Mouse (Mus musculus): ENCODE results near the gene Map4.
"Not testable (repeated sequence)": the region's sequence is repeated elsewhere in the genome, so short reads cannot be mapped to it uniquely, and the experiment has no call there.

Map4 gene

DNA sequence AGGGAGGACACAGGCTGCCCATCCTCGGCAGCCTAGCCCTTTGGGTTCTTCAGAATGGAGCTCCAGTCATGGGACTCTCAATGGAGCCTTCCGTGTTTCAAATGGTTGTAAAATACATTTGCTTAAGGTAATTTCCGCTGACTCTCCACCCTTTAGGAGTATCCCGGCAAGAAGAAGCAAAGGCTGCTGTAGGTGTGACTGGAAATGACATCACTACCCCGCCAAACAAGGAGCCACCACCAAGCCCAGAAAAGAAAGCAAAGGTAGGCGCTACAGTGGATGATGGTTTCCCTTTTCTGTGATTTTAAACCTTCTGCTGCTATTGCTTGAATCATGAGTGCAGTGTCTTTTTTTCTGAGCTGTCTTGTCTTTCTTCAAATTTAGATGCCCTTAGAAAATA, 131.6 kb downstream of the Map4 start:
- DNase-seq (ENCODE audit: low read depth, low spot score) = no peak

DNA sequence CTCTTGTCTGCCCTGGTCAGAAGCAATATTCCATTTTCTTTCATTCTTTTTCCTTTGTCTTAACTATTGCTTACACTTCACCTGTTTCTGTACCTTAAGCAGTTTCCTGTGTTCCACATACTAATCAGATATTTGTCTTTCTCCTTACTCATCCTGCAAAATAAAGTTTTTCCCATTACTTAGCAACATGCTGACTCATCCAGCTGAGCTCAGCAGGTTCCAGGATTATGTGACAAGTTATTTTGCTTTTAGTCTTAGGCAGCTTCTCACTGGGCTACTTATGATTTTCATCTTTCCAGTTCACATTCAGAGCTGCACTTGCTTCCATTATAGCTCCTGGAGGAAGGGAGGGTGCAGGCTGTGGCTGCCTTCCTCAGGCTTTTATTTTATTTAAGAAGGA, 133.4 kb downstream of the Map4 start:
- no peak for DNase-seq (ENCODE audit: low read depth, low spot score)

- DNase-seq (ENCODE audit: low read depth, low spot score) = no peak
Measured at GRCm38 (mm10) chr9:110068745-110069144, 137.5 kb downstream of the Map4 start.

DNA sequence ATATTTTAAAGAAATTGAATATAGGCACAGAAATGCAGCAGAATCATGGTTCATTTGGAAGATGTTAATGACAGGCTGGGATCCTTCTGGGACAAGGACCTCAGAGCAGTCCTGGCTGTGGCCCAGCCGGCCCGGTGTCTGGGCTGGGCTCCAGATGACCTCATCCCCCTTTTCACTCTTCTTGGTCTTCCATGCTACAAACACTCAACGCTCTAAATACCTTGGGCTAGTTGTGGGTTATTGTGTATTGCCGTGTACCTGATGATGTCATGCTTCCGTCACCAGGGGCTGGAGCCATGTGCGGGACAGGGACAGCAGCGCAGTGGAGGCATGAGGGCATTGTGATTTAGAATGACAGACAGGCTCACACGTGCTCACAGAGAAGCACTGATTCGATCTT, 139.1 kb downstream of the Map4 start:
- no peak for DNase-seq (ENCODE audit: low read depth, low spot score)

DNA sequence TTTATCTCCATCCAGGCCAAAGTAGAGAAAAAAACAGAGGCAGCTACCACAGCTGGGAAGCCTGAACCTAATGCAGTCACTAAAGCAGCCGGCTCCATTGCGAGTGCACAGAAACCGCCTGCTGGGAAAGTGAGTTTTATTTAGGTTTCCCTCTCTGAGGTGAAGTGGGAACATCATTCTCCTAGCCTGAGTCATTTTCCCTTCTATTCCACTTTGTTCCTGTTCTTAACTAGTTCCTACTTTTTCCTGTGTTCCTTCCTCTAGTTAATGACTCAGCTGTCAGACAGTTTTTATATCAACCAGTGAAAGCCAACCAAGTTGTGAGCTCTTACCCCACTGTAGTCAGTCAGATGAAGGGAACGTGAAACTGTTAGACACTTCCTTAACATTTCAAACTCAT, 139.8 kb downstream of the Map4 start:
- DNase-seq (ENCODE audit: low read depth, low spot score) = no peak

- DNase-seq (ENCODE audit: low read depth, low spot score) = peak; percentile 65
Measured at GRCm38 (mm10) chr9:110071843-110072242, 140.6 kb downstream of the Map4 start.

DNA sequence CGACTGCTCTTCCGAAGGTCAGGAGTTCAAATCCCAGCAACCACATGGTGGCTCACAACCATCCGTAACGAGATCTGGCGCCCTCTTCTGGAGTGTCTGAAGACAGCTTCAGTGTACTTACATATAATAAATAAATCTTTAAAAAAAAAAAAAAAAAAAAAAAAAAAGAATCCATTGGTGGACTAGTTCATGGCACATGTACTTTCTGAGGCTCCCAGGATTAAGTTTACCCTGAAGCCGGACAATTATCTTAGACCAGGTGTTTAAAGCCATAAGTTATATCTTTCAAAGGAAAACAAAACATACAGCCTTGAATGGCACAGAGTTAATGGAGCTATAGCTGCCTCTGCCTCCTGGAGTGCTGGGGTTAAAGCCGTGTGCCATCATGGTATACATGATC, 145.2 kb downstream of the Map4 start:
- not testable (repeated sequence) for DNase-seq (ENCODE audit: low read depth, low spot score)

GRCm38 (mm10) chr9:110081066-110081465, 149.8 kb downstream of the Map4 start:
- no peak for DNase-seq (ENCODE audit: low read depth, low spot score)

- DNase-seq (ENCODE audit: low read depth, low spot score) = no peak
Measured at GRCm38 (mm10) chr9:110084201-110084964, 153.1 kb downstream of the Map4 start.

DNA sequence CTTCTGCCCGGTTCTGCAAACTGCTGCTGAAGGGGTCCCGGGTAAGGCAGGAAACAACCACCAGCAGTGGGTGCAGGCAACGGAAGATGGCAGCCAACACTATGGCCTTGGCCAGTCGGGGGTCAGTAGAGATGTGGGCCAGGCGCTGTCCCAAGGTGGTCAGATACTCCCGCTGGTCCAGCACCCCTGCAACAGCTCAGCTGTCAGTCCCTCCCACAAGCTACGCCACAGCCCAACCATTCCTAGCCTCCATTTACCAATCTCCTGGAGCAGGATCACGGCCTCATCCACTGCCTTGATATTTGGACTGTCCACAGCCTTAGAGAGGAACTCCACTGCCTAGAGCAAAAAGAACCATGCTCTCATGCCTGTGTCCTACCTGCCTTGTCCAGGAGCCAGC, 154.4 kb downstream of the Map4 start:
- no peak for DNase-seq (ENCODE audit: low read depth, low spot score)

DNA sequence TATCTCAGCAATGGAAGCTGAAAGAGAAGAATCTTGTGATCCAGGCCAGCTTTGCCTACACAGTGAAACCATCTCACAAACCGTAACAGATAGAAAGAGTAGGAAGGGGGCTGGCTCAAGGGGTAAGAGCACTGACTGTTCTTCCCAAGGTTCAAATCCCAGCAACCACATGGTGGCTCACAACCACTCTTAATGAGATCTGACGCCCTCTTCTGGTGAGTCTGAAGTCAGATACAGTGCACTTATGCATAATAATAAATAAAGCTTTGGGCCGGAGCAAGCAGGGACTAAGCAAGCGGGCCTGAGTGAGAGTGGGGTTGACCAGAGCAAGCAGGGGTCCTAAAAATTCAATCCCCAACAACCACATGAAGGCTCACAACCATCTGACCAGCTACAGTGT, 162.0 kb downstream of the Map4 start:
- DNase-seq (ENCODE audit: low read depth, low spot score) = no peak

DNA sequence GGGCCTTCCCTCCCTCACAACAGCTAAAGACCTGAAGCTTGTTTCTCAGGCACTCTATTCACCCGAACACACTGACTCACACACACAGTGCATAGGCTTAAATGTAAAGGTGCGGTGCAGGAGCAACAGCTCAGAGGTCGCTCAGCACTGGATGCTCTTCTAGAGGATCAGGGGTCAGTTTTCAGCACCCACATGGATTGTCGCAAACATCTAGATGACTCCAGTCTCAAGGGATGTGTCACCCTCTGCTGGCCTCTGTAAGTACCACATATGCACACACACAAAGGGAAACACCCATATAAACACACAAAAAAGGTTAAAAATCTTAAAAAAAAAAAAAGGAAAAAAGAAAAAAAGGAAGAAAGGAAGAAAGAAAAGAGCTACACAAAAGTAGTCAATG, 163.5 kb downstream of the Map4 start:
- DNase-seq (ENCODE audit: low read depth, low spot score) = no peak

DNA sequence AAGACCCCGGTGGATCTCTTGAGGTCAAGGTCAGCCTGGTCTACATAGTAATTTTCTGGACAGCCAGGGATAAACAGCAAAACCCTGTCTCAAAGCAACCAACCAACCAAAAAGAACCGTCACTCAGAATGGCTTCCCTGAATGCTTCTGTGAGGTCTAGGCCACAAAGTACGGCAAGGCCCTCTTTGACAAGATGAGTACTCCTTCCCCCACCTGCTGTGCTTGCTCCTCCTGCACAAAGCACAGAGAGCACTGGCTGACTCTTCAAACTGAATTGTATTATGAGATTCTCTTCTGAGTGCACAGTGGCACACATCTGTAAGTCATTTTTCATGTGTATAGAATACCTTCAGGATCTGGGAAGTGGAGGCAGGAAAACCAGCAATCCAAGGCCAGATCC, 166.5 kb downstream of the Map4 start:
- no peak for DNase-seq (ENCODE audit: low read depth, low spot score)

DNA sequence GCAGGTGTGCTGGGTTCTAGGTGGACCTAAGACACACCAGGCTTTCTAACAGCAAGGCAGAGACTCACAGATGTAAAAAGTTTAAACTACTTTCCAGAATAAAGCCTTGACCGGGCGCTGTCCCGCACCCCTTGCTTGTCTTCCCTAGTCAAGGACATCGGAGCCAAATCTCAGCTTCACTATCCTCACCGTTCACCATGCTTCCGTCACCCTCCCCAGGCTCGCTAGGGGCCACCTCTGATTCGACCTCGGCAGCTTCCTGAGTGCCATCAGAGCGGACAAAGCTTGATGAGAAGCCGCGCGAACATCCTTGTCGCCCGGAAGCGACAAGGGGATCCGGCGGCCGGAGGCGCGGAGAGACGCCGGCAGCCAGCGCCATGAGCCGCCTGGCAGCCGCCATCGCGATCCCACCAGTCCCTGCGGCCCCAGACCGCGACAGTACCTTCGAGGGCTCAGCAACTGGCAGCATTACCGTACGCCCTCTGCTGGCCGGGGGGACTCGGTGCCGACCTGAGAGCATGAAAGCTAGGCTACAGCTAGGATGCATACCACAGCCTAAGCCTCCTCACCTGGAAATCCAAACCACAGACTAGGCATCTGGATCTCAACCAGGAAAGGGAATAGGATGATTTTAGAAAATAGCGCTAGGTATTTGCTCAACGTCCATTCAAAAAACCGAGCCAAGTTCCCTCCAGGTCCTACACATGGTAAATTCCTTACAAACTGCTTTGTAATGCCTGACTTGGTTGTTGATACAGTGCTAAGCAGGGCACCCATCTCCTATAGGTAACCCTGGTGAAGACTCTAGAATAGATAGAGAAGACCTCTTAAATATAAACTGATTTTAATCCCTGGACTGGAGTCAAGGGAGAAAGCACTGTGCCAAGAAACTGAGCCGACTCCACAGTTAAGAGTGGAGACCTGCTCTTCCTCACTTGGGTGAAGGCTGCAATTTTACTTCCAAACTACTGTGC, 169.7 kb downstream of the Map4 start:
- peak; percentile 84 for DNase-seq (ENCODE audit: low read depth, low spot score)

- no peak for DNase-seq (ENCODE audit: low read depth, low spot score)
Measured at GRCm38 (mm10) chr9:110116353-110116976, 185.2 kb downstream of the Map4 start.

- peak; percentile 77 for DNase-seq (ENCODE audit: low read depth, low spot score)
Measured at GRCm38 (mm10) chr9:110116977-110117778, 185.9 kb downstream of the Map4 start, which contains the start of gene Smarcc1. Gene Smarcc1, plus strand, starts transcription at chr9:110117708.

- no peak for DNase-seq (ENCODE audit: low read depth, low spot score)
Measured at GRCm38 (mm10) chr9:110117779-110118139, 186.5 kb downstream of the Map4 start, which contains the start of gene Dhx30. Gene Dhx30, minus strand, starts transcription at chr9:110117830.

- no peak for DNase-seq (ENCODE audit: low read depth, low spot score)
Measured at GRCm38 (mm10) chr9:110118249-110118648, 187.0 kb downstream of the Map4 start.

DNA sequence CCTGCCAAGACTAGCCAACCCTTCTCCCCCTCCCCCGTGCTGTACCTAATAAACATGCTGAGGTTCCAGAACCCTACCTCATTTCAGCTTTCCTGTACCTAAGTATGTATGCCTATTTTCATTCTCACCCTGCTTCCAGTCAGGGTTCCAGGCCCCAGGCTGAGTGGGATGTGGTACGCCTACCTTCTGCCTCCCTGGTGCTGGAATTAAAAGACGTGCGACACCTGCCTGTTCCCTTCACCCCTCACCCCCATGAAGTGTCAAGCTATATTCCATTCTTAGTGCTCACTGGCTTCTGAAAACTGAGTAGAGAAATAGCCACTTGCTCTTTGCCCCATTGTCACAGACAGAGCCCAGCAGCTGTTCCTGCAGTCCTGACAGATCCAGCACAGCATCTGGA, 190.2 kb downstream of the Map4 start:
- no peak for DNase-seq (ENCODE audit: low read depth, low spot score)

- no peak for DNase-seq (ENCODE audit: low read depth, low spot score)
Measured at GRCm38 (mm10) chr9:110123322-110123721, 192.1 kb downstream of the Map4 start.

- DNase-seq (ENCODE audit: low read depth, low spot score) = not testable (repeated sequence)
Measured at GRCm38 (mm10) chr9:110124008-110124540, 192.8 kb downstream of the Map4 start.

All from retina, postnatal 7 days (tissue).